Mouse (Mus musculus) liver, postnatal 0 days (tissue): Measurements from ENCODE around the gene Rpia.

Source experiments
- CTCF ChIP-seq: sonication (generic); IDR thresholded peaks from 2 replicates; pipeline ENCODE4 v1.5.1; 2016; ENCODE audit warnings: antibody characterized with exemption, low read depth
- EP300 ChIP-seq: IDR thresholded peaks from 2 replicates; pipeline ENCODE4 v1.6.1; 2016; ENCODE audit warnings: antibody characterized with exemption, low read depth, mild to moderate bottlenecking

GRCm38 (mm10) chr6:70754833-70755232 is 37.2 kb downstream of the Rpia start:
- TF ChIP-seq CTCF (no peak), EP300 (no peak)
